Mouse (Mus musculus) lung, adult 10 weeks (tissue): ENCODE measurements around the gene Sfxn2. TPM values are rescaled to one million over a fixed set of nuclear protein-coding genes. Genes with fewer than 3 reads are reported as not detected.

Experiments used
- polyA plus RNA-seq: library from polyadenylated mRNA; stranded (reverse); fragments of 350-450 nt; fragmentation: Illumina TruSeq; extraction: RNeasy Lipid Tissue Mini Kit (QIAGEN cat#74804); gene quantifications from one replicate; pipeline ENCODE4 v1.2.3, GENCODE M21; 2014; ENCODE audit warnings: low read depth, low replicate concordance; ENCODE audit not compliant: insufficient read depth

The Sfxn2 gene
- 7.6 TPM for polyA plus RNA-seq

GRCm38 (mm10) chr19:46572951-46573937 lies at the start of gene Sfxn2, which contains the start of gene Arl3:
Sfxn2 (plus strand) TSS chr19:46573365.
Arl3 (minus strand) TSS chr19:46573198.

DNA sequence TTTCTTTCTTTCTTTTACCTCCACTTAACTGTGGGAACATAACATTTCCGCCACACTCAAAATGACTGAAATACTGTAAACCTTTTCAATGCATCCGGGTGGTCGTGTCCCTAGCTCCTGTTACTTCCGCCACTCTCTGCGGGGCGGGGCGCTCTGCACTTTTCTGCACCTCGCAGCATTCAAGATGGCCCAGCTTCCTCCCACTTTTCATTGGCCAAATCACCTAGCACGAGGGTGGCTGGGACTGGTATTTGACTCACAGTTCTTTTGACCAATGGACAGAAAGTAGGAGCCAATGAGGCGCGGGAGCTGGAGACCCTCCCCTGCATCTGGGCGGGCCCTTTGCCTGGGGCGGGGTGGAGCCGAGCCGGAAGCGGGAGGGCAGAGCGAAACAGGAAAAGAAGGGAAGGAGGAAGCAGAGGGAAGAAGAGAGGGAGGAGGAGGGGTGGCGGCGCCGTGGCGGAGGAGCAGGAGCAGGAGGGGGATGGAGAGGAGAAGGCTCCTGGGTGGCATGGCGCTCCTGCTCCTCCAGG lies 25.6 kb downstream of the Sfxn2 start, which contains the start of gene Wbp1l:
Gene Wbp1l, plus strand, starts transcription at position 365 of the 533 bp plus-strand sequence.

Other genes starting within 250 kb of the Sfxn2 start
- gene Psd, start 246.2 kb upstream of the Sfxn2 start, polyA plus RNA-seq: 1.0 TPM
- gene Fbxl15, start 245.2 kb upstream of the Sfxn2 start, polyA plus RNA-seq: 6.1 TPM
- 70.9 TPM for gene Cuedc2, start 234.7 kb upstream of the Sfxn2 start, polyA plus RNA-seq
- gene Mfsd13a, start 232.2 kb upstream of the Sfxn2 start, polyA plus RNA-seq: 4.5 TPM
- gene 2310034G01Rik, start 223.1 kb upstream of the Sfxn2 start, polyA plus RNA-seq: 3.3 TPM
- gene Actr1a, start 177.6 kb upstream of the Sfxn2 start, polyA plus RNA-seq: 68.9 TPM
- gene Sufu, start 176.5 kb upstream of the Sfxn2 start, polyA plus RNA-seq: 6.9 TPM
- 32.6 TPM for gene Trim8, start 71.7 kb upstream of the Sfxn2 start, polyA plus RNA-seq
- gene Arl3, start 167 bp upstream of the Sfxn2 start, polyA plus RNA-seq: 95.5 TPM
- gene Wbp1l, start 25.7 kb downstream of the Sfxn2 start, polyA plus RNA-seq: 31.1 TPM
- gene Cyp17a1, start 99.8 kb downstream of the Sfxn2 start, polyA plus RNA-seq: not detected
- gene Borcs7, start 116.5 kb downstream of the Sfxn2 start, polyA plus RNA-seq: 5.6 TPM
- gene As3mt, start 134.1 kb downstream of the Sfxn2 start, polyA plus RNA-seq: 20.1 TPM
- gene Cnnm2, start 188.2 kb downstream of the Sfxn2 start, polyA plus RNA-seq: 4.0 TPM